Mouse (Mus musculus) liver, adult 2 months (tissue): Measurements from ENCODE around the gene Numa1.

Experiments used
- CTCF ChIP-seq: fragments of 200-500 bp; IDR thresholded peaks from 2 replicates; pipeline ENCODE4 v1.5.1; 2011; ENCODE audit warnings: low read depth, low read length, control low read depth
- POLR2A ChIP-seq: fragments of 200-500 bp; IDR thresholded peaks from 2 replicates; pipeline ENCODE4 v1.6.1; 2011; ENCODE audit warnings: low read length, control low read depth; ENCODE audit not compliant: insufficient read depth; ENCODE audit errors: extremely low read depth

- TF ChIP-seq CTCF = no peak
- no peak for TF ChIP-seq POLR2A
Measured at GRCm38 (mm10) chr7:102018034-102018433, 84.1 kb downstream of the Numa1 start.
